Mouse (Mus musculus) embryonic fibroblast, embryonic 13.5 days (primary cell): ENCODE data around the gene Baz2b.

Experiments
- CTCF ChIP-seq: IDR thresholded peaks from 2 replicates; pipeline ENCODE4 v1.5.1; 2011; ENCODE audit warnings: mild to moderate bottlenecking, control low read depth, low read length, moderate library complexity, borderline replicate concordance; ENCODE audit not compliant: insufficient read depth
- POLR2A ChIP-seq: IDR thresholded peaks from 2 replicates; pipeline ENCODE4 v1.6.1; 2011; ENCODE audit warnings: low read depth, mild to moderate bottlenecking, control low read depth, low read length, moderate library complexity

GRCm38 (mm10) chr2:60256751-60257150 is 47.1 kb upstream of the Baz2b start:
- TF ChIP-seq CTCF (no peak), POLR2A (no peak)
